Mouse (Mus musculus): Measurements from ENCODE around the gene Kcnab2.

GRCm38 (mm10) chr4:152424922-152425321, 52.7 kb downstream of the Kcnab2 start:
- peak; percentile 39; the same call in 1 of the 2 replicates for TF ChIP-seq CTCF (IDR thresholded peaks at IDR 0.05; ENCODE audit: extremely low read depth, insufficient read depth, insufficient read length, insufficient replicate concordance)
- no peak for TF ChIP-seq POLR2A (IDR thresholded peaks at IDR 0.05; ENCODE audit: low read depth, low read length)

Measured in spleen, adult 2 months (tissue).